Comparison of ENCODE assay signal across 16 mouse cellular contexts in the genomic region with DNA sequence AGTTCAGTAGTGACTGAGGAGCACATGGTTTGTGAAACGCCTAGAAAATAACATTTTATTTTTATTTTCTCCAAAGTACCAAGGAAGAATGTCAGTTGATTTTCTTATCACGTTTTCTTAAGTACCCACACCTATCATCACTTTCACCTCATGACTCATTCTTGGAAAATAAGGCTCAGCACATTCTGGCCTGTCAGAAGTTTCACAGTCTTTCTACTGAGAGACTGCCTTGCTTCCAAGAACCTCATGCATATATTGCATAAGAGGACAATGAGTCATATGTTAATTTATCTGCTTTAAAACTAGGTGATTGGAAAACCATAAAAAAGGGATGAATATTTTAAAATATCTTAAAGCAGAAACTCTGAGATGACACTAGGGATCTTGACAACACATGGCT. TPM values are rescaled to one million over a fixed set of nuclear protein-coding genes. Genes with fewer than 3 reads are reported as not detected.
DNase-seq lines count a peak whose midpoint lies in the region; ATAC-seq and TF ChIP-seq lines count a peak whose summit lies in the region.
"Had no signal": no experiment of that assay in that cellular context is flagged by ENCODE, and none has a peak within 500 bp of the region (broad histone marks: within the 10 kb centered on the region; RNA-seq: fewer than 3 reads in every experiment).

No protein-coding gene starts in this region.

- H3K79me2 ChIP-seq in MEL (ENCODE audit: control insufficient read depth, insufficient read depth, low read length, poor library complexity) = no peaks in the 10 kb centered on the region

- H3K4me3 ChIP-seq in liver, postnatal 0 days (ENCODE audit: low read depth, low read length) = no peak overlapping the region
- H3K4me3 ChIP-seq in liver, embryonic 12.5 days = no peak overlapping the region
- no peak overlapping the region; a peak in 1 of 4 replicates for H3K4me3 ChIP-seq in MEL (ENCODE audit: control insufficient read depth in 1 of 2, insufficient read depth in 1 of 2, low read depth in 2 of 2, low read length in 2 of 2)
- H3K4me3 ChIP-seq in stomach, postnatal 0 days (ENCODE audit: low read depth, low read length) = no peak overlapping the region
- H3K4me3 ChIP-seq: heart, embryonic 12.5 days; hindbrain, embryonic 12.5 days; midbrain, embryonic 12.5 days; neural tube, embryonic 13.5 days had no signal

- TF ChIP-seq POLR2A in MEL (IDR thresholded peaks at IDR 0.05; ENCODE audit: control insufficient read depth in 1 of 2, insufficient read depth in 1 of 2, low read depth in 1 of 2, low read length in 2 of 2, poor library complexity in 1 of 2) = no peak

- H3K4me2 ChIP-seq in liver, postnatal 0 days (ENCODE audit: low read depth, low read length) = no peak overlapping the region
- no peak overlapping the region for H3K4me2 ChIP-seq in liver, embryonic 12.5 days
- H3K4me2 ChIP-seq in stomach, postnatal 0 days (replicated peaks; ENCODE audit: low read depth) = no peak overlapping the region
- H3K4me2 ChIP-seq: heart, embryonic 12.5 days; hindbrain, embryonic 12.5 days; midbrain, embryonic 12.5 days; neural tube, embryonic 13.5 days had no signal

- no peaks in the 10 kb centered on the region for H3K27me3 ChIP-seq in liver, postnatal 0 days (ENCODE audit: insufficient read depth, low read length)
- H3K27me3 ChIP-seq in liver, embryonic 12.5 days (replicated peaks) = no peaks in the 10 kb centered on the region
- H3K27me3 ChIP-seq in MEL (ENCODE audit: control insufficient read depth in 1 of 2, insufficient read depth in 2 of 2, low read length in 2 of 2) = no peaks in the 10 kb centered on the region
- no peaks in the 10 kb centered on the region for H3K27me3 ChIP-seq in stomach, postnatal 0 days (ENCODE audit: control insufficient read depth, insufficient read depth, low read length)
- H3K27me3 ChIP-seq: heart, embryonic 12.5 days; hindbrain, embryonic 12.5 days; midbrain, embryonic 12.5 days; neural tube, embryonic 13.5 days had no signal

- TF ChIP-seq CTCF in liver, postnatal 0 days (IDR thresholded peaks at IDR 0.05; ENCODE audit: low read depth) = no peak
- no peak for TF ChIP-seq CTCF in MEL (IDR thresholded peaks at IDR 0.05 in 2 of 3, conservative IDR thresholded peaks at IDR 0.05 in 1 of 3; ENCODE audit: control insufficient read depth in 1 of 3, insufficient read depth in 1 of 3, low read depth in 2 of 3, low read length in 3 of 3, poor library complexity in 1 of 3, severe bottlenecking in 1 of 3)
- no peak for TF ChIP-seq CTCF in stomach, postnatal 0 days (IDR thresholded peaks at IDR 0.05; ENCODE audit: low read depth)

- no peak for ATAC-seq in liver, postnatal 0 days
- ATAC-seq in liver, embryonic 12.5 days = no peak
- ATAC-seq in stomach, postnatal 0 days (ENCODE audit: low FRiP score, low TSS enrichment) = peak; percentile 92

- H3K9me3 ChIP-seq in liver, postnatal 0 days (ENCODE audit: low read length) = no peaks in the 10 kb centered on the region
- no peaks in the 10 kb centered on the region for H3K9me3 ChIP-seq in liver, embryonic 12.5 days (replicated peaks)
- H3K9me3 ChIP-seq in MEL (replicated peaks; ENCODE audit: insufficient read depth, low read length) = no peaks in the 10 kb centered on the region
- no peaks in the 10 kb centered on the region for H3K9me3 ChIP-seq in stomach, postnatal 0 days (ENCODE audit: control insufficient read depth, low read length)
- H3K9me3 ChIP-seq: heart, embryonic 12.5 days; hindbrain, embryonic 12.5 days; midbrain, embryonic 12.5 days; neural tube, embryonic 13.5 days had no signal

- H3K4me1 ChIP-seq in liver, postnatal 0 days (ENCODE audit: insufficient read depth) = no peaks in the 10 kb centered on the region
- no peaks in the 10 kb centered on the region for H3K4me1 ChIP-seq in liver, embryonic 12.5 days
- peaks cover 17 to 30% of the 10 kb centered on the region in 2 experiments for H3K4me1 ChIP-seq in MEL (ENCODE audit: control insufficient read depth in 1 of 2, insufficient read depth in 2 of 2, low read length in 2 of 2)
- no peaks in the 10 kb centered on the region for H3K4me1 ChIP-seq in stomach, postnatal 0 days (replicated peaks; ENCODE audit: control insufficient read depth, insufficient read depth)
- H3K4me1 ChIP-seq: hindbrain, embryonic 12.5 days; midbrain, embryonic 12.5 days; neural tube, embryonic 13.5 days had no signal

- no peak for DNase-seq in liver, postnatal 0 days
- DNase-seq in MEL (ENCODE audit: low read depth, low spot score) = peak; percentile 81
- peak; percentile 8 for DNase-seq in induced T-regulatory cell, adult 2 months (ENCODE audit: low read depth)
- DNase-seq in stomach, postnatal 0 days (ENCODE audit: low spot score) = no peak
- DNase-seq in left cerebral cortex, adult 9 months (ENCODE audit: low spot score in 2 of 2) = no peak
- DNase-seq in left cerebral cortex, adult 8-10 months (ENCODE audit: low spot score in 2 of 2) = no peak
- DNase-seq: thymus, postnatal 36 days had no signal

- H3K36me3 ChIP-seq in liver, postnatal 0 days (replicated peaks; ENCODE audit: insufficient read depth, low read length) = no peaks in the 10 kb centered on the region
- no peaks in the 10 kb centered on the region for H3K36me3 ChIP-seq in liver, embryonic 12.5 days
- peaks cover 0 to 32% of the 10 kb centered on the region in 2 experiments; a peak in 2 of 4 replicates for H3K36me3 ChIP-seq in MEL (ENCODE audit: control insufficient read depth in 1 of 2, insufficient read depth in 2 of 2, low read length in 2 of 2)
- H3K36me3 ChIP-seq in stomach, postnatal 0 days (ENCODE audit: control insufficient read depth, insufficient read depth, low read length) = no peaks in the 10 kb centered on the region
- H3K36me3 ChIP-seq: heart, embryonic 12.5 days; hindbrain, embryonic 12.5 days; midbrain, embryonic 12.5 days; neural tube, embryonic 13.5 days had no signal

- no peak overlapping the region for H3K9ac ChIP-seq in liver, postnatal 0 days (replicated peaks)
- no peak overlapping the region for H3K9ac ChIP-seq in liver, embryonic 12.5 days
- H3K9ac ChIP-seq in MEL (ENCODE audit: control insufficient read depth, low read depth, low read length, poor library complexity, severe bottlenecking) = no peak overlapping the region
- H3K9ac ChIP-seq in stomach, postnatal 0 days (ENCODE audit: low read length) = no peak overlapping the region
- H3K9ac ChIP-seq: heart, embryonic 12.5 days; hindbrain, embryonic 12.5 days; midbrain, embryonic 12.5 days; neural tube, embryonic 13.5 days had no signal

- no peak overlapping the region for H3K27ac ChIP-seq in liver, postnatal 0 days (ENCODE audit: low read depth)
- H3K27ac ChIP-seq in liver, embryonic 12.5 days = no peak overlapping the region
- peak overlapping the region; percentile 71 for H3K27ac ChIP-seq in MEL (ENCODE audit: control insufficient read depth, low read depth, low read length)
- 0 out of 2 replicates have a peak overlapping the region, but pooled peaks have one; percentile 3 for H3K27ac ChIP-seq in stomach, postnatal 0 days (replicated peaks)
- H3K27ac ChIP-seq: hindbrain, embryonic 12.5 days; midbrain, embryonic 12.5 days; neural tube, embryonic 13.5 days had no signal

- 46% methylated on average over 2 of the region's 2 CpGs for WGBS in liver, postnatal 0 days (ENCODE audit: insufficient replicate concordance)
- WGBS in liver, embryonic 12.5 days (ENCODE audit: insufficient replicate concordance) = 39% methylated on average over 2 of the region's 2 CpGs
- 53% methylated on average over 2 of the region's 2 CpGs for WGBS in stomach, postnatal 0 days

- TF ChIP-seq RAD21 in MEL (IDR thresholded peaks at IDR 0.05; ENCODE audit: low read depth, low read length) = no peak

- peak; percentile 44; the same call in 1 of the 2 replicates for TF ChIP-seq EP300 in liver, postnatal 0 days (IDR thresholded peaks at IDR 0.05; ENCODE audit: low read depth)
- peak; percentile 58 to 66 for TF ChIP-seq EP300 in MEL (IDR thresholded peaks at IDR 0.05; ENCODE audit: low read depth in 1 of 2, low read length in 2 of 2)
- TF ChIP-seq EP300 in stomach, postnatal 0 days (optimal IDR thresholded peaks at IDR 0.05) = peak; percentile 30

TF ChIP-seq in MEL, 35 proteins besides CTCF, POLR2A, EP300 and RAD21 (continues in another document):
- TF ChIP-seq MXI1 (IDR thresholded peaks at IDR 0.05; ENCODE audit: low read depth, low read length) (peak; percentile 69; the same call in 1 of the 2 replicates), CHD2 (IDR thresholded peaks at IDR 0.05; ENCODE audit: low read length) (no peak), POLR2AphosphoS5 (IDR thresholded peaks at IDR 0.05; ENCODE audit: borderline replicate concordance, low read depth, low read length) (no peak), MAFK (IDR thresholded peaks at IDR 0.05; ENCODE audit: borderline replicate concordance, low read depth, low read length) (0 out of 2 replicates have a peak, but pooled peaks have one; percentile 19), MEF2A (IDR thresholded peaks at IDR 0.05; ENCODE audit: extremely low read depth, insufficient replicate concordance, low read depth, low read length, poor library complexity, severe bottlenecking) (no peak), MYC (IDR thresholded peaks at IDR 0.05; ENCODE audit: low read depth, low read length) (peak; percentile 77; the same call in 1 of the 2 replicates), GATA1 (IDR thresholded peaks at IDR 0.05; ENCODE audit: low read depth, low read length) (peak; percentile 51), SIN3A (IDR thresholded peaks at IDR 0.05; ENCODE audit: low read length) (peak; percentile 60), HCFC1 (IDR thresholded peaks at IDR 0.05; ENCODE audit: low read depth, low read length) (no peak), JUND (IDR thresholded peaks at IDR 0.05; ENCODE audit: low read depth, low read length) (peak; percentile 76; the same call in 1 of the 2 replicates), ZC3H11A (IDR thresholded peaks at IDR 0.05; ENCODE audit: low read depth, low read length) (0 out of 2 replicates have a peak, but pooled peaks have one; percentile 2), BHLHE40 (IDR thresholded peaks at IDR 0.05; ENCODE audit: borderline replicate concordance, low read depth, low read length) (peak; percentile 75; the same call in 1 of the 2 replicates), CHD1 (IDR thresholded peaks at IDR 0.05; ENCODE audit: low read depth, low read length) (no peak), ETS1 (IDR thresholded peaks at IDR 0.05; ENCODE audit: low read depth, low read length) (peak; percentile 88), MAX (IDR thresholded peaks at IDR 0.05; ENCODE audit: low read length) (peak; percentile 17; the same call in 1 of the 2 replicates)

RNA-seq across cellular contexts. Expression of a gene that starts 9.4 kb away (rescaled TPM):
- 0.11 TPM in 1 of 2 replicates, not detected in the other for polyA plus RNA-seq in liver, postnatal 0 days (2015; fragmentation: Nextera tagmentation; extraction: Ambion mirVana)
- not detected in 2 replicates for polyA plus RNA-seq in liver, embryonic 12.5 days (2016; fragmentation: Nextera tagmentation; extraction: Ambion mirVana)
- not detected in 2 replicates for total RNA-seq in MEL (2012; rRNA removed)
- polyA plus RNA-seq in MEL (2012; ENCODE audit: insufficient read depth in 1 of 2, insufficient read length in 2 of 2, low read depth in 1 of 2, low replicate concordance in 2 of 2, missing spikeins in 1 of 2) = not detected
- polyA plus RNA-seq in stomach, postnatal 0 days (2015; fragmentation: Nextera tagmentation; extraction: Ambion mirVana) = 0.04 TPM in 1 of 2 replicates, not detected in the other
- total RNA-seq in left cerebral cortex, adult 8-10 months (2022) = under 1 TPM in 1 of 4 experiments, not detected in 3; 0.19 TPM
- total RNA-seq: ES-E14; left cerebral cortex, postnatal 25 days had no signal
- polyA plus RNA-seq: cortical plate, adult 2 months; kidney, embryonic 16.5 days had no signal

Comparison
In these comparisons a context has a peak if more than half of its experiments do, and no peak if none do; other contexts are left out.
1. DNase-seq: peak in MEL (single experiment) and induced T-regulatory cell, adult 2 months (single experiment); none in liver, postnatal 0 days (single experiment), stomach, postnatal 0 days (single experiment), left cerebral cortex, adult 9 months (0 of 2) and left cerebral cortex, adult 8-10 months (0 of 2).
2. H3K27ac ChIP-seq: peak in MEL (single experiment) and stomach, postnatal 0 days (single experiment); none in liver, postnatal 0 days (single experiment) and liver, embryonic 12.5 days (single experiment).